Mouse (Mus musculus): ENCODE data around the gene Dock1.

DNA sequence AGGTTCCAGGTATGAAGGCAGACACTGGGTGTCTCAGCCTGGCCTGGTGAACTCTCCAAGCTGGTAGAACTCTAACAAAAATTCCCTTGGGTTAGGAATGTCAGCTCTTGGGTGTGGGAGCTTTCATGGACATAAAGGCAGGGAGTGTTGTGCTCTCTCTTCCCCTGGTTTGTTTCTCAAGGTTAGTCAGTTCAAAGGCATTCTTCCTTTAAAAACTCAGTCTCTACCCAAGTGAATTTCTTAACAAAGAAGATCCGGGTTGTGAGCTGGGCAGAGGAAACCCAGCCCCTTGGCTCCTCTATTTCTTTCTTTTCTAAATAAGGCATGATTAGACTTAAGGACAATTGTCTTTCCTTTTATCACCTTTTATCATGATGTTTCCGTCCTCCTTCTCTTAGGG, 261.4 kb downstream of the Dock1 start:
- TF ChIP-seq CTCF (IDR thresholded peaks at IDR 0.05; ENCODE audit: low read depth, low read length) (no peak), POLR2AphosphoS5 (IDR thresholded peaks at IDR 0.05; ENCODE audit: insufficient replicate concordance, low read depth, low read length) (no peak)
